Mouse (Mus musculus) hindbrain, embryonic 16.5 days (tissue): ENCODE measurements around the gene Fcrl1. TPM values are rescaled to one million over a fixed set of nuclear protein-coding genes. Genes with fewer than 3 reads are reported as not detected.

Experiments
- ATAC-seq: fragments of 200-750 bp; cut with Nextera tagmentation; 2 replicates; pipeline ENCODE4 v1.8.0; 2017; ENCODE audit warnings: moderate TSS enrichment, moderate library complexity
- H3K27ac ChIP-seq: fragments of 300-500 bp; sonication (generic); 2 replicates; pipeline ENCODE4 v1.5.1; 2014; ENCODE audit warnings: low read depth, mild to moderate bottlenecking, control low read depth, low read length, moderate library complexity
- H3K27me3 ChIP-seq: fragments of 300-500 bp; sonication (generic); replicated peaks from 2 replicates; pipeline ENCODE4 v1.6.1; 2014; ENCODE audit warnings: low read length; ENCODE audit not compliant: control insufficient read depth, insufficient read depth
- H3K36me3 ChIP-seq: fragments of 300-500 bp; sonication (generic); 2 replicates; pipeline ENCODE4 v1.6.1; 2014; ENCODE audit warnings: mild to moderate bottlenecking, low read length, moderate library complexity, mixed read lengths; ENCODE audit not compliant: control insufficient read depth, insufficient read depth
- H3K4me1 ChIP-seq: fragments of 300-500 bp; sonication (generic); 2 replicates; pipeline ENCODE4 v1.6.1; 2014; ENCODE audit warnings: low read depth, low read length; ENCODE audit not compliant: control insufficient read depth, insufficient read depth
- H3K4me2 ChIP-seq: fragments of 300-500 bp; sonication (generic); 2 replicates; pipeline ENCODE4 v1.6.1; 2014; ENCODE audit warnings: mild to moderate bottlenecking, low read length, control low read depth, moderate library complexity
- H3K4me3 ChIP-seq: fragments of 300-500 bp; sonication (generic); 2 replicates; pipeline ENCODE4 v1.5.1; 2014; ENCODE audit warnings: mild to moderate bottlenecking, low read length, control low read depth, moderate library complexity
- H3K9ac ChIP-seq: fragments of 300-500 bp; sonication (generic); 2 replicates; pipeline ENCODE4 v1.6.1; 2014; ENCODE audit warnings: low read depth, mild to moderate bottlenecking, control low read depth, low read length, moderate library complexity
- H3K9me3 ChIP-seq: fragments of 300-500 bp; sonication (generic); 2 replicates; pipeline ENCODE4 v1.6.1; 2014; ENCODE audit warnings: mild to moderate bottlenecking, low read length, moderate library complexity; ENCODE audit not compliant: control insufficient read depth
- WGBS: fragments of 180-500 bp; shearing (Covaris S2); extraction: QIAGEN DNeasy Blood & Tissue Kit; methylation state at CpG from one replicate; pipeline ENCODE4 v1.1.7; 2014; 5-methylcytosine and 5-hydroxymethylcytosine counted together
- polyA plus RNA-seq: library from polyadenylated mRNA; unstranded; fragments of >200 nt; fragmentation: Nextera tagmentation; extraction: Ambion mirVana; gene quantifications from 2 replicates; pipeline ENCODE4 v1.2.1, GENCODE M21; 2015

Gene Fcrl1
- polyA plus RNA-seq, 1 experiment from 2014 or later: 0.35 TPM

GRCm38 (mm10) chr3:87443968-87444367, 67.8 kb downstream of the Fcrl1 start:
- no peak overlapping the region for H3K9ac ChIP-seq
- ATAC-seq: no peak
- H3K27ac ChIP-seq: no peak overlapping the region
- H3K4me2 ChIP-seq: no peak overlapping the region
- 80% methylated on average over 6 of the region's 6 CpGs for WGBS
- no peaks in the 10 kb centered on the region for H3K27me3 ChIP-seq
- H3K4me3 ChIP-seq: no peak overlapping the region
- no peaks in the 10 kb centered on the region for H3K9me3 ChIP-seq
- no peaks in the 10 kb centered on the region for H3K4me1 ChIP-seq
- H3K36me3 ChIP-seq: no peaks in the 10 kb centered on the region

Other genes with a start within 250 kb of the Fcrl1 start
- gene Kirrel, start 201.6 kb upstream of the Fcrl1 start, polyA plus RNA-seq: 4.4 TPM in 2 replicates
- gene Fcrls, start 112.6 kb upstream of the Fcrl1 start, polyA plus RNA-seq: 15.5 and 15.9 TPM in 2 replicates
- gene Cd5l, start 18.5 kb upstream of the Fcrl1 start, polyA plus RNA-seq: 0.07 and 0.08 TPM in 2 replicates
- gene Fcrl5, start 59.4 kb downstream of the Fcrl1 start, polyA plus RNA-seq: not detected in 2 replicates
- gene Etv3, start 149.0 kb downstream of the Fcrl1 start, polyA plus RNA-seq: 9.2 and 10.3 TPM in 2 replicates
- 20.9 and 23.3 TPM in 2 replicates for gene Arhgef11, start 241.2 kb downstream of the Fcrl1 start, polyA plus RNA-seq